Mouse (Mus musculus) neural tube, embryonic 11.5 days (tissue): Measurements from ENCODE around the gene Hnrnpf. TPM values are rescaled to one million over a fixed set of nuclear protein-coding genes. Genes with fewer than 3 reads are reported as not detected.

ENCODE experiments used
- ATAC-seq: fragments of 200-750 bp; cut with Nextera tagmentation; 2 replicates; pipeline ENCODE4 v1.8.0; 2017; ENCODE audit warnings: moderate number of reproducible peaks, mild to moderate bottlenecking, moderate TSS enrichment, moderate library complexity; ENCODE audit not compliant: insufficient read depth, low FRiP score, low TSS enrichment
- DNase-seq: peaks from one replicate; pipeline ENCODE4 v3.0.0-alpha.2; 2015; ENCODE audit warnings: low spot score
- H3K27ac ChIP-seq: fragments of 300-500 bp; sonication (generic); 2 replicates; pipeline ENCODE4 v1.5.1; 2014; ENCODE audit warnings: low read depth, mild to moderate bottlenecking, low read length
- H3K27me3 ChIP-seq: fragments of 300-500 bp; sonication (generic); 2 replicates; pipeline ENCODE4 v1.6.1; 2014; ENCODE audit warnings: mild to moderate bottlenecking, low read length, mixed read lengths; ENCODE audit not compliant: control insufficient read depth, insufficient read depth
- H3K36me3 ChIP-seq: fragments of 300-500 bp; sonication (generic); 2 replicates; pipeline ENCODE4 v1.6.1; 2014; ENCODE audit warnings: mild to moderate bottlenecking, low read length, moderate library complexity, mixed read lengths; ENCODE audit not compliant: control insufficient read depth, insufficient read depth
- H3K4me1 ChIP-seq: fragments of 300-500 bp; sonication (generic); 2 replicates; pipeline ENCODE4 v1.6.1; 2014; ENCODE audit warnings: low read length, mixed read lengths; ENCODE audit not compliant: control insufficient read depth, insufficient read depth
- H3K4me2 ChIP-seq: fragments of 300-500 bp; sonication (generic); 2 replicates; pipeline ENCODE4 v1.6.1; 2014; ENCODE audit warnings: low read depth, mild to moderate bottlenecking, moderate library complexity
- H3K4me3 ChIP-seq: fragments of 300-500 bp; sonication (generic); 2 replicates; pipeline ENCODE4 v1.5.1; 2014; ENCODE audit warnings: low read depth, low read length
- H3K9ac ChIP-seq: fragments of 300-500 bp; sonication (generic); 2 replicates; pipeline ENCODE4 v1.6.1; 2014; ENCODE audit warnings: mild to moderate bottlenecking, low read length
- H3K9me3 ChIP-seq: fragments of 300-500 bp; sonication (generic); 2 replicates; pipeline ENCODE4 v1.6.1; 2016; ENCODE audit warnings: low read length; ENCODE audit not compliant: control insufficient read depth
- WGBS: fragments of 180-500 bp; shearing (Covaris S2); extraction: QIAGEN DNeasy Blood & Tissue Kit; methylation state at CpG from one replicate; pipeline ENCODE4 v1.1.7; 2014; 5-methylcytosine and 5-hydroxymethylcytosine counted together
- polyA plus RNA-seq: library from polyadenylated mRNA; unstranded; fragments of >200 nt; fragmentation: Nextera tagmentation; extraction: Ambion mirVana; gene quantifications from 2 replicates; pipeline ENCODE4 v1.2.1, GENCODE M21; 2014

The Hnrnpf gene
- polyA plus RNA-seq, 1 experiment from 2014 or later = 701 TPM

DNA sequence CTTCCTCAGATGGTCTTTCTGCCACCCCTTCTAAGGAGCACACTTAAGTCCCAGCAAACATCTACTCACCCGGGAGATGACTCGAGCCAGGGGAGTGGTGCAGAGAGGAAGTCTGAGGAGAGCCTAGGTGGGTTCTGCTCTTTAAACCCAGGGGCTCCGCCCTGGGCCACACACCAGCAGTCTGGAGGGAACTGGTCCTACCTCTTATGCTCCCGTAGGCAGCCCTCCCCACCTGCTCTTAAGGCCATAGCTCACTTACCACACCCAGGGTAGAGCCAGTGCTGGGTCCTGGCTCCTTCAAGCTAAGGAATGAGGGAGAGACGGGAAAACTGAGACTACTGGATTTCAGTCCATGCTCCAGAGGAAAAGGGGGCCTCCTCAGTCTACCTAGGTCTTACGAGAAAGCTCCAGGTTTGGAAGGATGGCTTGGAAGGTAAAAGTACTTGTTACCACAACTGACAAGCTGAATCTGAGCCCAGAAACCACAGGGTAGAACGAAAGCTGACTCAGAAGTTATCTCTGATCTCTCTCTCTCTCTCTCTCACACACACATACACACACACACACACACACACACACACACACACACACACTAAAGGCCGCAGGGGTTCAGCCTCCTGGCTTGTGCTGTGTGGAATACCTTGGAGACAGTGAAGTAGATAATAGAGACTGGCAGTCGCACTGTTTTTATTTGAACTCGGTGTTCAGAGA, 37.3 kb downstream of the Hnrnpf start, which contains the start of gene Fxyd4:
Gene Fxyd4 (minus strand): TSS at position 471 of the 711 bp plus-strand sequence.
- no peaks in the 10 kb centered on the region for H3K9me3 ChIP-seq
- DNase-seq = no peak
- H3K4me3 ChIP-seq = no peak within 1 kb of the TSS
- no peaks in the 10 kb centered on the region for H3K4me1 ChIP-seq
- no peaks in the 10 kb centered on the region for H3K27me3 ChIP-seq
- H3K9ac ChIP-seq = no peak within 1 kb of the TSS
- 75% methylated on average over 10 of the region's 10 CpGs for WGBS
- H3K27ac ChIP-seq = no peak within 1 kb of the TSS
- no peak for ATAC-seq
- no peak within 1 kb of the TSS for H3K4me2 ChIP-seq
- H3K36me3 ChIP-seq = no peaks in the 10 kb centered on the region

DNA sequence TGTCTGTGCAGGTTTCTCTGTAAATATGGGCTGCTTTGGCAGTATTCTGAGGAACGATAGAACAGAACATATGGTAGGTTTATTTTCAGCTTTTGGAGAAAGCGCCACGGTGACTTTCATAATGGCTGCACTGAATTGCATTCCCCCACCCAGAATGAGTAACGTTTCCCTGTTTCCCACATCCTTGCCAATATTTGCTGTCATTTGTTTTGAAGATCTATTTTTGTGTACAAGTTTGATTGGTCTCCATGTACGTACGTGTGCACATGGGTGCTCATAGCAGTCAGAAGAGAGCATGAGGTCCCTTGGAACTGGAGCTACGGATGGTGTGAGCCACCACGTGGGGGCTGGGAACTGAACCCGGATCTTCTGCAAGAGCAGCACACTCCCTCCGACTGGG, 38.8 kb downstream of the Hnrnpf start:
- H3K27ac ChIP-seq = no peak overlapping the region
- no peak overlapping the region for H3K9ac ChIP-seq
- H3K4me3 ChIP-seq = no peak overlapping the region
- no peaks in the 10 kb centered on the region for H3K36me3 ChIP-seq
- no peak for ATAC-seq
- no peaks in the 10 kb centered on the region for H3K27me3 ChIP-seq
- WGBS = 88% methylated on average over 10 of the region's 10 CpGs
- no peak for DNase-seq
- H3K4me1 ChIP-seq = no peaks in the 10 kb centered on the region
- H3K4me2 ChIP-seq = no peak overlapping the region
- H3K9me3 ChIP-seq = no peaks in the 10 kb centered on the region

DNA sequence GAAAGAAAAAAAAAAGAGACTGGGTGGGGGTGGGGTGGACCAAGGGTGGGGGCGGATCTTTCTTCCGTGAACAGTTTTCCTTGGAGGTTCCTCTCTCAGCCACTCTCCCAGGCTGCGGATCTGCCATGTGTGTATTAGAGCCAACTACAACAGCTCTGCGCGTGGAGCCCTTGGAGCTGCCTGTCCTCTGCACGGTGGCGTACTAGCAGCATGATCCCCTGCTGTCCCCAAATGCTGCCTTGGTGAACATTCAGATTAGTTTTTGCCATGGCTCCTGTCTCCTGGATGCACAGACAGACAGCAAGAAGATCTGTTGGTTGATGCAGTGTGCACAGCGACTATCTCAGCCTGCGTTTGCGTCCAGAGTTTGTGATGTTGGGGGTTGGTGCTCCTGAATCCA, 42.6 kb downstream of the Hnrnpf start:
- Histone ChIP-seq H3K27me3 (no peaks in the 10 kb centered on the region), H3K36me3 (no peaks in the 10 kb centered on the region), H3K4me1 (no peaks in the 10 kb centered on the region), H3K9ac (no peak overlapping the region), H3K4me3 (no peak overlapping the region), H3K9me3 (no peaks in the 10 kb centered on the region), H3K27ac (no peak overlapping the region), H3K4me2 (no peak overlapping the region)
- WGBS = 85% methylated on average over 10 of the region's 10 CpGs
- DNase-seq = no peak
- no peak for ATAC-seq

DNA sequence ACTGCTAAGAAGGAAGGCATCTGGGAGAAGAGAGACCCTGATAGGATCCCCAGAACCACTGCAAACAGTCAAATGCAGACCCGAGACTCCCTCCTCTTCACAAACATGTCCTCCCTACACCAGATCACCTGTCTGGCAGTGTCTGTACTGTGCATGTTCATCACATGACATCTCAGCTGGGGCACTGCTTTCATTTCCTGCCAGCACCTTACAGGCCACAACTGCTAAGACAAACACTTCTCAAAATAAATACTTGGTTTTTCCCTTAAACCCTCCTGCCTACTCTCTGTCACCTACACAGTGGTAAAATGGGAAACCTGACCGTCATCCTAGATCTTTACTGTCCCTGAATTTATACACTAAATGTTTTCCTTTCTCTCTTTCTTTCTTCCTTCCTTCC, 43.8 kb downstream of the Hnrnpf start:
- Histone ChIP-seq H3K4me2 (no peak overlapping the region), H3K4me3 (no peak overlapping the region), H3K27me3 (no peaks in the 10 kb centered on the region), H3K36me3 (no peaks in the 10 kb centered on the region), H3K9ac (no peak overlapping the region), H3K4me1 (no peaks in the 10 kb centered on the region), H3K27ac (no peak overlapping the region), H3K9me3 (no peaks in the 10 kb centered on the region)
- DNase-seq = no peak
- no peak for ATAC-seq
- 88% methylated on average over 2 of the region's 2 CpGs for WGBS

DNA sequence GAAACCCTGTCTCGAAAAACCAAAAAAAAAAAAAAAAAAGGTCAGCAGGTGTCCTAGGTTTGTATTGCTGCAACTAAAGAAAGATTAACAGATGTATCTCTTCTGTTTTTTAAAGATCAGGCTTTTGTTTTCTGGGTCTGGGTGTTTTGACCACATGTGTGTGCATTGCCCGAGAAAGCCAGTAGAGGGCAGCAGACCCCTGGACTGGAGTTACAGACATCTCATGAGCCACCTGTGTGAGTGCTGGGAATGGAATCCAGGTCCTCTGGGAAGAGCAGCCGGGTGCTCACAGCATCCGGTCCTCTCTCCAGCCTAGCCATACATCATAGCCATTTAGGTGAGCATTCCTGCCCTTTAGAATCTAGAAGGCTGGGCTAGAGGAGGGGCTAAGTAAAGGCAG, 52.2 kb downstream of the Hnrnpf start:
- Histone ChIP-seq H3K27ac (no peak overlapping the region), H3K4me1 (no peaks in the 10 kb centered on the region), H3K9me3 (no peaks in the 10 kb centered on the region), H3K36me3 (no peaks in the 10 kb centered on the region), H3K27me3 (no peaks in the 10 kb centered on the region), H3K4me2 (no peak overlapping the region), H3K9ac (no peak overlapping the region), H3K4me3 (no peak overlapping the region)
- ATAC-seq (no peak), DNase-seq (no peak)
- 88% methylated on average over 4 of the region's 4 CpGs for WGBS

DNA sequence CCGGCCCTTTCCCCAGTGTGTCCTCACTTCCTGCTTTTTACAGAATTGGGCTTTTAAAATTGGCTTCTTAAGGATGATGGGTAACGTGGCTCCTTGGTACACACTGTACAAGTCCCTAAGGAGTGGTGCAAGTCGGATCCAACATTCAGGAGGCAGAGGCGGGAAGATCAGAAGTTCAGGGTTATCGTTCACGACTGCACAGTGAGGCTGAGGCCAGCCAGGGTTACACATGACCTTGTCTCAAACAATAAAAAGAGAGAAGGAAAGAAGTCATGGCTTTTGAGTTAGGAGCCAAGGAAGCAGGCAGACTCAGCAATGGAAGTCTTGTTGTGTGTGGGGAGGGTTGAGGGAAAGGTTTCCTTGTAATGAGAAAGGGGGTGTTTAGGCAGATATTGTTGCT, 56.0 kb downstream of the Hnrnpf start:
- H3K27me3 ChIP-seq = no peaks in the 10 kb centered on the region
- no peaks in the 10 kb centered on the region for H3K36me3 ChIP-seq
- H3K4me2 ChIP-seq = no peak overlapping the region
- DNase-seq (no peak), ATAC-seq (no peak)
- no peaks in the 10 kb centered on the region for H3K9me3 ChIP-seq
- H3K9ac ChIP-seq = no peak overlapping the region
- H3K4me1 ChIP-seq = no peaks in the 10 kb centered on the region
- H3K4me3 ChIP-seq = no peak overlapping the region
- WGBS = 75% methylated on average over 6 of the region's 6 CpGs
- H3K27ac ChIP-seq = no peak overlapping the region

DNA sequence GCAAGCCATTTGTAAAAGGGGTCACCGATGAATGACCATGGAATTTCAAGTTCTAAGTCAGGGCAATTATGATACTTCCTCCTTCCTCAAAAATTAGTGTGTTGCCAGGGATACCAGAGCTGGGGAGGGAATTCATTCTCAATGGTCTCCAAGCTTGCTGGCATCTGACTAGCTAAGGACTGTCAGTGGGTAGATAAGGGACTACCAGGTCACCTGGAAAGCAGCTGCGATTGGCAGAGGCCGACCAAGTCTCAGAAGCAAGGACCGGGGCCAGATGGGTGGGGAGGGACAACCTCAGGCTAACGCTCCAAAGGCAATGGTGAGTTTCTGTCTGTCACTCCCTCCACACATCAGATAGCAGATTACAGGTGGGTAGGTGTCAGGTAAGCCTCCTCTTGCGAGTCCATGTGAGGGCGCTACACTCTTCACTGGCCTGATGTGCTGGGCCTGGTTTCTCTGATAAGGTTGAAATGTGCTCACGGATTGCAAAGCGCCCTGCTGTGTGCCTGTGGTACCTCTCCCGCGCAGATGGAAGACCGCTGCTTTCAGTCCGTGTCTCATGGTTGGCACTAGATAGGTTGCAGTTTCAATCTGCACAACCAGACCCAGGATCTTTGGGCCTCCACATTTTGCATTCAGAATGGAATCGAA, 56.9 kb downstream of the Hnrnpf start:
- Histone ChIP-seq H3K4me3 (no peak overlapping the region), H3K27me3 (no peaks in the 10 kb centered on the region), H3K27ac (no peak overlapping the region), H3K4me2 (no peak overlapping the region), H3K36me3 (no peaks in the 10 kb centered on the region), H3K9ac (no peak overlapping the region), H3K9me3 (no peaks in the 10 kb centered on the region), H3K4me1 (no peaks in the 10 kb centered on the region)
- 25% methylated on average over 14 of the region's 14 CpGs for WGBS
- DNase-seq (no peak), ATAC-seq (no peak)

DNA sequence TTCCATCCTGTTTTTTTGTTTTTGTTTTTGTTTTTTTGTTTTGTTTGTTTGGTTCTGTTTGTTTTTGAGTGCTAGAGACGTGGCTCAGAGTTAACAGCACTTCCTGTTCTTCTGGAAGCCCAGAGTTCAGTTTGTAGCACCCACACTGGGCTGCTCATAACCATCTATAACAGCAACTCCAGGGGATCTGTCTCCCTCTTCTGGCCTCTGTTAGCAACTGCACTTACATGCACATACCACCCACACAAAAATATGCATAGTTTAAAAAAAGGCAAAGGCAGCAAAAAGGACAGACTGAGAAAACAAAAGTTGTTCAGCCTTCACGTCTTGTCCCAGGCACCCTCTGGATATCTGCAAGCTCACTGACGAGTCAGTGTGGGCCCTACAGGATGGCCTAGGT, 63.1 kb downstream of the Hnrnpf start:
- no peaks in the 10 kb centered on the region for H3K27me3 ChIP-seq
- no peak overlapping the region for H3K9ac ChIP-seq
- ATAC-seq = no peak
- H3K27ac ChIP-seq = no peak overlapping the region
- H3K4me2 ChIP-seq = no peak overlapping the region
- no peaks in the 10 kb centered on the region for H3K9me3 ChIP-seq
- DNase-seq = no peak
- WGBS = 83% methylated on average over 3 of the region's 3 CpGs
- no peaks in the 10 kb centered on the region for H3K4me1 ChIP-seq
- H3K4me3 ChIP-seq = no peak overlapping the region
- no peaks in the 10 kb centered on the region for H3K36me3 ChIP-seq

DNA sequence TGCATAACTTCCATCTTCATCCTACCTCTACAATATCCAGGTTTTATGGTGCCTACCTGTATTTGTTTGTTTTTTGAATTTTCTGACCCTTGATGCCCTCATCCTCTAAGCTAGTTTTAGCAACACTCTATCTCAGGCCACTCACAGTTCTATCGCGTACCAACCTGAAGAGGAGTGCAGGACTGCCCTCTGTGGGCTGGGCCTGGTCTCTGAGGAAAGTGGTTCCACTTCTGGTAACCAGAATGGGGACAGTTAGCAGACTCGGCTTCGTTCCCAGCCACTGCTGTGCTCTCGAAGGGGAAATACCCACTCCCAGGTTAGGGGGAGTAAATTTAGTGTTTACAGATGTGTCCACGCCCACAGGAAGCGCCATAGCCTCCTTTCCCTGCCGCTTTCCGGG, 66.6 kb downstream of the Hnrnpf start:
- Histone ChIP-seq H3K4me3 (no peak overlapping the region), H3K4me2 (no peak overlapping the region), H3K4me1 (no peaks in the 10 kb centered on the region), H3K9ac (no peak overlapping the region), H3K27me3 (no peaks in the 10 kb centered on the region), H3K9me3 (no peaks in the 10 kb centered on the region), H3K27ac (no peak overlapping the region), H3K36me3 (no peaks in the 10 kb centered on the region)
- DNase-seq (no peak), ATAC-seq (no peak)
- 46% methylated on average over 9 of the region's 9 CpGs for WGBS
